Mouse (Mus musculus) forebrain, postnatal 0 days (tissue): ENCODE measurements around the gene Csf2ra. TPM values are rescaled to one million over a fixed set of nuclear protein-coding genes. Genes with fewer than 3 reads are reported as not detected.

ENCODE experiments used
- ATAC-seq: fragments of 200-750 bp; cut with Nextera tagmentation; 2 replicates; pipeline ENCODE4 v1.8.0; 2017; ENCODE audit warnings: mild to moderate bottlenecking, moderate library complexity
- DNase-seq: peaks from one replicate; pipeline ENCODE4 v3.0.0-alpha.2; 2015
- H3K27ac ChIP-seq: fragments of 300-500 bp; sonication (generic); 2 replicates; pipeline ENCODE4 v1.5.1; 2014; ENCODE audit warnings: low read depth, mild to moderate bottlenecking, antibody characterized with exemption, low read length, moderate library complexity, mixed read lengths
- H3K27me3 ChIP-seq: fragments of 300-500 bp; sonication (generic); 2 replicates; pipeline ENCODE4 v1.6.1; 2014; ENCODE audit warnings: mild to moderate bottlenecking, low read length, mixed read lengths; ENCODE audit not compliant: insufficient read depth
- H3K36me3 ChIP-seq: fragments of 300-500 bp; sonication (generic); 2 replicates; pipeline ENCODE4 v1.6.1; 2014; ENCODE audit warnings: mild to moderate bottlenecking, moderate library complexity; ENCODE audit not compliant: insufficient read depth
- H3K4me1 ChIP-seq: fragments of 300-500 bp; sonication (generic); 2 replicates; pipeline ENCODE4 v1.6.1; 2014; ENCODE audit warnings: antibody characterized with exemption; ENCODE audit not compliant: insufficient read depth
- H3K4me2 ChIP-seq: fragments of 300-500 bp; sonication (generic); 2 replicates; pipeline ENCODE4 v1.6.1; 2014; ENCODE audit warnings: low read depth, mild to moderate bottlenecking, moderate library complexity
- H3K4me3 ChIP-seq: fragments of 300-500 bp; sonication (generic); 2 replicates; pipeline ENCODE4 v1.5.1; 2014; ENCODE audit warnings: low read depth, low read length, mixed read lengths
- H3K9ac ChIP-seq: fragments of 300-500 bp; sonication (generic); 2 replicates; pipeline ENCODE4 v1.6.1; 2014; ENCODE audit warnings: mild to moderate bottlenecking
- H3K9me3 ChIP-seq: fragments of 300-500 bp; sonication (generic); 2 replicates; pipeline ENCODE4 v1.6.1; 2016; ENCODE audit warnings: low read length
- CTCF ChIP-seq: sonication (generic); IDR thresholded peaks from 2 replicates; pipeline ENCODE4 v1.5.1; 2016; ENCODE audit warnings: antibody characterized with exemption, control low read depth, low read depth
- WGBS: fragments of 180-500 bp; shearing (Covaris S2); extraction: QIAGEN DNeasy Blood & Tissue Kit; methylation state at CpG from one replicate; pipeline ENCODE4 v1.1.7; 2014; 5-methylcytosine and 5-hydroxymethylcytosine counted together
- polyA plus RNA-seq: library from polyadenylated mRNA; unstranded; fragments of >200 nt; fragmentation: Nextera tagmentation; extraction: Ambion mirVana; gene quantifications from 2 replicates; pipeline ENCODE4 v1.2.1, GENCODE M21; 2015
- total RNA-seq: library from RNA; depleted of rRNA; stranded (reverse); fragments of >200 nt; gene quantifications from 2 replicates; pipeline ENCODE4 v1.2.3, GENCODE M21; 2014

Gene Csf2ra
- total and polyA plus RNA-seq, 2 experiments from 2014 or later = 35.8 to 36.5 TPM

- DNase-seq (no peak), ATAC-seq (no peak)
- no peak overlapping the region for H3K4me2 ChIP-seq
- H3K36me3 ChIP-seq = no peaks in the 10 kb centered on the region
- H3K4me3 ChIP-seq = no peak overlapping the region
- no peaks in the 10 kb centered on the region for H3K4me1 ChIP-seq
- WGBS = 88% methylated on average over 2 of the region's 2 CpGs
- H3K27ac ChIP-seq = no peak overlapping the region
- H3K27me3 ChIP-seq = no peaks in the 10 kb centered on the region
- TF ChIP-seq CTCF = no peak
- no peaks in the 10 kb centered on the region for H3K9me3 ChIP-seq
- H3K9ac ChIP-seq = no peak overlapping the region
These were observed 9.7 kb upstream of the Csf2ra start for GRCm38 (mm10) chr19:61237967-61238366.

GRCm38 (mm10) chr19:61234532-61234931 lies 6.3 kb upstream of the Csf2ra start:
- no peaks in the 10 kb centered on the region for H3K9me3 ChIP-seq
- no peaks in the 10 kb centered on the region for H3K27me3 ChIP-seq
- no peak overlapping the region for H3K4me3 ChIP-seq
- no peaks in the 10 kb centered on the region for H3K36me3 ChIP-seq
- H3K4me2 ChIP-seq = no peak overlapping the region
- DNase-seq (no peak), ATAC-seq (no peak)
- H3K27ac ChIP-seq = no peak overlapping the region
- WGBS = 74% methylated on average over 5 of the region's 5 CpGs
- TF ChIP-seq CTCF = no peak
- H3K9ac ChIP-seq = no peak overlapping the region
- no peaks in the 10 kb centered on the region for H3K4me1 ChIP-seq

- Histone ChIP-seq H3K9me3 (no peaks in the 10 kb centered on the region), H3K36me3 (no peaks in the 10 kb centered on the region), H3K4me1 (no peaks in the 10 kb centered on the region), H3K27ac (peak overlapping the region; percentile 94), H3K4me2 (peak overlapping the region; percentile 70), H3K4me3 (peak overlapping the region; percentile 59), H3K27me3 (no peaks in the 10 kb centered on the region), H3K9ac (peak overlapping the region; percentile 62)
- TF ChIP-seq CTCF = no peak
- 8% methylated on average over 69 of the region's 71 CpGs for WGBS
- peak; percentile 93 for DNase-seq
- peak; percentile 86 for ATAC-seq
These were observed 1.0 kb downstream of the Csf2ra start for GRCm38 (mm10) chr19:61226928-61227854.

- Histone ChIP-seq H3K4me1 (no peaks in the 10 kb centered on the region), H3K4me3 (peak overlapping the region; percentile 59), H3K36me3 (no peaks in the 10 kb centered on the region), H3K9ac (peak overlapping the region; percentile 62), H3K27ac (peak overlapping the region; percentile 94), H3K27me3 (no peaks in the 10 kb centered on the region), H3K4me2 (peak overlapping the region; percentile 70), H3K9me3 (no peaks in the 10 kb centered on the region)
- ATAC-seq = peak; percentile 65
- peak; percentile 27; the same call in 1 of the 2 replicates for TF ChIP-seq CTCF
- WGBS = 2% methylated on average over 70 of the region's 71 CpGs
- peak; percentile 96 for DNase-seq
These were observed 1.8 kb downstream of the Csf2ra start for GRCm38 (mm10) chr19:61226401-61226927.

GRCm38 (mm10) chr19:61225526-61226400 lies 2.5 kb downstream of the Csf2ra start:
- H3K4me1 ChIP-seq = no peaks in the 10 kb centered on the region
- WGBS = 12% methylated on average over 69 of the region's 70 CpGs
- peak overlapping the region; percentile 59 for H3K4me3 ChIP-seq
- H3K36me3 ChIP-seq = no peaks in the 10 kb centered on the region
- no peak for TF ChIP-seq CTCF
- peak overlapping the region; percentile 70 for H3K4me2 ChIP-seq
- H3K27ac ChIP-seq = peak overlapping the region; percentile 94
- ATAC-seq = peak; percentile 56
- H3K9me3 ChIP-seq = no peaks in the 10 kb centered on the region
- 0 out of 2 replicates have a peak, but pooled peaks cover 3% of the 10 kb centered on the region for H3K27me3 ChIP-seq
- H3K9ac ChIP-seq = peak overlapping the region; percentile 62
- peak; percentile 95 for DNase-seq

- Histone ChIP-seq H3K27ac (peak overlapping the region; percentile 94), H3K27me3 (0 out of 2 replicates have a peak, but pooled peaks cover 4% of the 10 kb centered on the region), H3K9ac (peak overlapping the region; percentile 62; the same call in 1 of the 2 replicates), H3K4me2 (peak overlapping the region; percentile 70), H3K4me3 (peak overlapping the region; percentile 59), H3K9me3 (no peaks in the 10 kb centered on the region), H3K36me3 (no peaks in the 10 kb centered on the region), H3K4me1 (no peaks in the 10 kb centered on the region)
- no peak for TF ChIP-seq CTCF
- peak; percentile 0; the same call in 1 of the 2 replicates for ATAC-seq
- WGBS = 31% methylated on average over 52 of the region's 53 CpGs
- peak; percentile 4 for DNase-seq
These were observed 3.3 kb downstream of the Csf2ra start for GRCm38 (mm10) chr19:61224678-61225525.
